Mouse (Mus musculus): ENCODE measurements around the gene Naaladl2. TPM values are rescaled to one million over a fixed set of nuclear protein-coding genes. Genes with fewer than 3 reads are reported as not detected.

Gene Naaladl2
- total RNA-seq, 2 experiments from 2014 or later: 2.0 to 2.3 TPM

DNA sequence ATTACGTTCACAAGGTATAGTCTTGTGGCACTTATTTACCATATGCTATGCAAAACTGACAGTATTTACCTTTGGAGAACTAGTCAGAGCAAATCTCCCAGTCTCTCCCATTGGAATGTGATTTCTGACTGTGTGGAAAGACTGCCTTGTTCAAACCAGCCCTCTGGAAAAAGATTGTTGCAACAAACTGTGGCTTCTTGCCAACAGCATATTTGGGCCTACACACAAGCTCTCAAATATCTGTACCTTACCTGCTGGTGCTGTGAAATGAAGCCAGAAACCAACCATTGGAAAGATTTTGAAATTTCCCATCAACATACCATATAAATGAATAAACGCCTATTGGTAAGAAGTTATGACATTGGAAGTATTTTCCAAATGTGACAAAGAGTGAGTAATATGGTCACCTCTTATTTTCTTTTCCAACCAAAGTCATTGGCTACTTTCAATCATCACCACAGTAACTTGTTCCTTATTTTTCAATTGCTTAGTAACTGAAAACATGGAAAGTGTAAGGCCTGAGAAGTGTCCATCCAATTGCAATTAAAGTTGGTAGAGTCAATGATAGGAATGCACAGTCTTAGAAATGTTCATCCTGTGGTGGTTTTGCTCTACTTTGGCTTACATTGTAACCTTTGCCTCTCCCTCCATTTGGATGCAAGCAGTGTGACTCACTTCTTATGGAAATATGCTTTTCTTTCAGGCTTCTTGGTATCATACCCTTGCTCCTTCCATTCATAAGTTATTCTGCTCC is 453.7 kb downstream of the Naaladl2 start:
- no peak for DNase-seq

DNA sequence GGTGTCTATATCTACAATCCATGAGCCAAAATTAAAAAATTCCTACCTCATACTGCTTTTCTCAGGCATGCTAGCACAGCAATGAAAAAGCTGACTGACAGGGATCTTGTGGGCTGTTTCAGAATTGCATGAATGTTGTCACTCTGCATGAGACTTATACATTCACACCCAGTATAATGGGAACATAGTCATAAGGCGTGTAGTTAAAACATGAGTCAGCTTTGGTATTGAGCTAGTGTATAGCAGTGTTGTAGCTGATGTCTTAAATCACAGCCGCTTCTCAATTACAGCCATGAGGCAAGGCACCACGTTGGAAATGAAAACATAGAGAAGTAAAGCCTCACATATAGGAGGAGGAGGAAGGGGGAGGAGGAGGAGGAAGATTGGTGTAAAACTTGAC is 473.6 kb downstream of the Naaladl2 start:
- DNase-seq: no peak

DNA sequence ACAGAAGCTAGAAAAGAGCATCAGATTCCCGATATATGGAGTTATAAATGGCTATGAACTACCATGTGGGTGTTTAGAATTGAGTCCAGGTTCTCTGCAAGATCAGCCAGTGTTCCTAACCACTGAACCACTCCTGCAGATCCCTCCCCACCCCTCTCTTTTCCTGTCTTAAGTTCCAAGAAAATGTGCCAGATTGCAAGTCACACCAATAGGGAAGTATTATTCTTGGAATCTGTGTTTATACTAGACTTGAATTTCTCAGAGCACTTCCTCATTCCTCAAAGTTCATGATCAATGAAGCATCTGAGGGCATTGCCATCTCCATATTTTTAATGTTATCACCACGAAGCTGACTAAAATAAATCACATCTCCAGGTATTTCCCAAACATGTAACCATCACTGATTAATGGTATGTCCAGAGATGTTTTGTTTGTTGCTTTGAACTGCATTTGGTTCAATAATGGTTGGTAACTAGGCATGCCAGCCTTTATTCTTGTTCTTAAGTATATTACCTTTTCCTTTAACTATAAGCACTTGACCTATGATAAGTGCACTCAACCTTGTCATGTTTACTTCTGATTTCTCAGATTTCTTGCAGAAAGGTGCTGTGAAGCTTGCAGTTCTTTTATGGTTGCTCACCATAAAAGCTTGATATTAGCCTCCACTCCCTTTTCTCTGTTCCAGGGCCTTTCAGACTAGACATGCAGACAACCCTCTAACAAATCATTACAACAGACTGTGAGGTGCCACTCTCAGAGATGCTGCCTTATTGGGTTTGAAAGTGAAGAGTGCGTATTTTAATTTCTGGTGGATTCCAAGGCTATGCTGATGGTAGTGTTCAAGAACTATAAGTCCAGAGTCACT is 475.8 kb downstream of the Naaladl2 start:
- no peak for DNase-seq

DNA sequence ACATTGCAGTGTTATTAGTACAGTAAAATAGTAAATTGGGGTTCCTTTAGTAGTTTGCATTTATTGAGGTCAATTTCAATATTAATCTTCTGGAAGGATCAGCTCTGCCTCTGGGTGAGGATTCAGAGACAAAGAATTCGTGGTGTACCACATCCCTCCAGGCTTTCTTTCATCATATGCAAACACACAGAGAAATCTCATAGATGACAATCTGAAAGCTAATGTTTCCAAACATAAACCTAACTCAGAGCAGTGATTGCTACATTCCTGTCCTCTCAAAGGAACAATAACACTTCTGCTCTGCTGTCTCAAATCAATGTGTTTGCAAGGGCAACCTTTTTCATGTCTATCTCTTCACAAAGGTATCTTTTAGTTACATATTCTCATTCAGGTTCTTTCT is 478.7 kb downstream of the Naaladl2 start:
- DNase-seq: no peak

DNA sequence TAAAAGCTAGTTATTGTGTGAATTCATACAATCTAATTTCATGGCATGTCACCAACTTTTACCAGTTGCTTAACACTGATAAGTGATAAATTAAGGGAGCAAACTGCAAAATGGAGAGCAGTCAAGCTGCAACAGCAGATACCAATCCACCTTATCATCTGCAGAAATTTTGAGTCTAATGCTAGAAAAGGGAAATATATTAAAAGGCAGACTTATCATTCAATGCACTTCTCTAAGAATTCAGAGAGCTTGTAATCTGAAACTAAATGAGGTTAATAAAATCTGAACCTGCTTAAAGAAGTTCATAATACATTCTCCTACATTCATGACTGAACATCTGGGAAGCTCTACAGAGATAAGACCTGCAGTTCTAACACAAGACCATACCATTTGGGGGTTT is 480.3 kb downstream of the Naaladl2 start:
- no peak for DNase-seq

DNA sequence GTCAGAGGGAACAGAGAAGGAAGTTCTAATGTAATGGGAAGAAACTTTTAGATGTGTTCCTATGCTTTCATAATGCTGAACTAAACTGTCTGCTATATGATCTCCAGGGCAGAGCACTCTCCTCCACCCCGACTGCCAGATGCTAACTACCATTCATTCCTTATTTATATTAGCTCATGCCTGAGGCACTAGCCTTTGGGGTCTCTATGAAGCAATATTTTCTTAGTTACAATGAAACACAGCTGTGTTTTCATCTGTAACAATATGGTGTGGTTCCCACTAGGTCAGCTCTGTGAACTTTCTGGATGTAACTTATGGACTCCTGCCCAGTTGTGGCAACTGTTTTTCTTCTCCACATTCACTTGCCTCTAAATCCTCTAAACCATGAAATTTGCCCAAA is 514.0 kb downstream of the Naaladl2 start:
- DNase-seq: no peak

DNA sequence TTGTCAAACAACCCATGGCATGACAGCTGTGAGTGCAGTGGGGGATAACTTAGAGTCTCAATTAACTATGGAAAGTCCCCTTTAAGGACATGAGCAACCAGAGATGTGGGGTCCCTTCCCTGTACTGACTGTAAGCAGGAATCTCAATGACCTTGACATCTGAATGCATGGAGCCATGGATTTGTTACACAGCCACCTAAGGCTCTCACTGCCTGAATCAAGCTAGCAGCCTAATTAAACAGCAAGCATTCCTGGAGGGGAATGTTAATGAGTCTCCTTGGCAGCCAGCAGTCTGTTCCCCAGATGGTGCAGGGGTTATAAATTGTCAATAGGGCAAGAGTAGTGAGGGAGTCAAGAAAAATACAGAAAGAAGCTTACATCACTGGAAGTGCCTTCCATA is 538.6 kb downstream of the Naaladl2 start:
- no peak for DNase-seq

DNA sequence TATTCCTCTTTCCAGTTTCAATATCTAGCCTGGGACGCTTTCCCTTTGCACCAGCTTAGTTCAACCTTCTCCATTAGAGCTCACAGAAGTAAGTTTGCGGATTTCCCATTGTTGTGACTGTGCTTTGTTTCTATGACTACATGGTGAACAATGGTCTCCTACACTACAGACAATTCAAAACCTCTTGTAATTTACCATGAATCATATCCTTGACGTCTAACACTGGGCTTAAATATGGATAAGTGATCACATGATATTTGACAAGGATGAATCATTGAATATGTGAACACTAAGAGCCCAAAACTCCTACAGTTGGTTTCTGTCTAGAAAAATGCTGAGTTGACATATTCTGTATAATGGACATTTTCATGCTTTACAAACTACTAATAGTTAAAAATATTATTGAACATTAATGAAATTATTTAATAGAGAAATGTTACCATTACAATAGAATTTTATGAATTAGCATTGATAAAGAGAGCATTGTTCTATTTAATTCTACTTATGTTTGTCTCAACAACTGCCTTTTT is 539.2 kb downstream of the Naaladl2 start:
- DNase-seq: no peak

DNA sequence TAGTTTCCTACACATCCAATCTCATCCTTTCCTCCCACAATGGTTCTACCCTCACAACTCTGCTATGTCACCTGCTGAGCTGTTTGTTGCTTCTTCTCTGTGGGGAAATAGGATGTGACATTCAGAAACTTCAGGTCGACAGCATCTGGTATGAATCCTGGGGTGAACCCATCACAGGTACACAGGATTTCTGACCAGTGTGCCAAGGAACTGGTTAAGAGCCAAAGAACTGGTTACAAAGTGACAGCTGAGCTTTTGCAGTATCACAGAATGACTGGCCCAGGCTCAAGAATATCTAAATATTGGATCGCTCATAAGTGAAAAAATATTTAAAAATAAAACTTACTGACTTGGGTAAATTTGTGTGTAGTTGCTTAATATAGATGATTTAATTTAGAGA is 548.6 kb downstream of the Naaladl2 start:
- no peak for DNase-seq

DNA sequence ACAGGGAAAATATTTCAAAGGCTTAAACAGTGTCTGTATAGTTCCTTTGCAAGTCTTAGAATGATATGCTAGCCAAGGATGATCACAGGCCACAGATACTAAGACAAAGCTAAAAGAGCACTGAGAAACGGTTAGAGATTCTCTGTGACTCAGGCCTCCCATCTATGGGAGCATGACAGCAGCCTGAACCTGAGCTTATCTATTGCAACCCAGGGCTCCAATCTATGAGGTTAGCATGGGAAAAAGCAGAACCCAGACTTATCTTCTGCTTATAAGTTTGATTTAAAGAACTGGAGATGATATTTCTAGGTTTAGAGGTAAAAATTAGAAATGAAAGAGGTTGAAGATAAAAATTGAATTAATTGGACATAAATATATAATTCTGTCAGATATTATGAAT is 587.4 kb downstream of the Naaladl2 start:
- DNase-seq: no peak

DNA sequence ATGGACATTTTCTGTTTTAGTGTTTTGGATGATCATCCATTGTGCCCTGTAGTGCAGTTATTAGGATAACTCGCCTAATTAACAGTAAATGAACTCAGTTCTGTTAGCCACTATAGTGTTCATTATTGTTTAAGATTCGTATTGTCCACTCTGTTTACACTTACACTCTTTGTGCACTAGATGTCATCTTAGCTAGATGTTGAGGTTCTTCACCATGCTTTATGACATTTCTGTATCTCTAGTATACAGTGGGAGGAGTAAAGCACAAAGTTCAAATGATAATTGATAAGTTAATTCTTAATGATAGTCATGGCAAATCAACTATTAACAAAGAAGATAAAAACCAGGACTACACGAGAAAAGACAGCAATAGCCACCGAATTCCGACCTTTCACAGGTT is 590.4 kb downstream of the Naaladl2 start:
- no peak for DNase-seq

DNA sequence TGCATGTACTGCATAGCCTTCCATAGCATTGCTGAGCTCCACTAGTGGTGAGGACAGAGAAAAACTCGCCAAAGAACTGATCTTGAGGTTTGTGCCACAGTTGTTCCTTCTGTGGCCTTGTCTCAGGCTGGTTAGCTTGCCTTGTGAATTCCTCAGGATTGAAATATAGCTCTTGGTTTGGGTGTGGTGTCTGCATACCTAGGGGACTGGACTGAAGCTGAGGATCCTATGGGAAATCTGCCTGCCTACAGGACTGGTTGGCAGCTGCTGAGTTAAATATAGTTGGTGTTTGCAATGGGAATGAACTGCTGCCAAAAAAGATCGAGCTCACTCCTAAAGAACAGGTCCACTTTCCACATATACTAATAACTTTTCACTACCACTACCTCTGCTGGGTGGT is 591.4 kb downstream of the Naaladl2 start:
- DNase-seq: no peak

DNA sequence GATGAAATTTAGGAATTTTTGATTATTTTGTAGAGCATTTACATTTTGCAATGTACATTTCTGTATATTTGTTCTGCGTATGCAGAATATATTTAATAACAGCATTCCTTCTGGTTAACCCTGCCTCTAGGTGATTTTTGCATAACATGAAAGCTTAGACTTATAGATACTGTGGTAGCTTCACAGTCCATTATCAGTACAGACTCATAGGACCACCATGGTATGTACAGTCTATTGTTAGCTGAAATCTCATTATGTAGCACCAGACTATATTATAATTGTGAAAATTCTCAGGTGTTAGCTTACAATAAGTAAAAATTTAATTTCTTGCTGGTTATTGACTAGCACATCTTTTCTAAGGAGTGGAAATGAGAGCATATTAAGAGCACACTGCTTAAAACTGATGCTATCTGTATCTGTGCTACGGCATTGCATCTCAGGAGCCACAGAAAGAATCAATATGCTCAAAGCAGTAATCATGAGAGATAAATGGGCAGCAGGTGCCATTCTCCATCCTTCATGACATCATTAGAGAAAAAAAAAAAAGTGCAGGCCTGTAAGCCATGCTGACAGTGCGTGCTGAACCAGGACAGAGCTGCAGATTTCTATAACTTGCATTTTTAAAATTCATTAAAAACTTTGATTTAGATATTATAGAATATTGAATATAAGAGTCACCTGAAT is 610.1 kb downstream of the Naaladl2 start:
- DNase-seq: no peak

DNA sequence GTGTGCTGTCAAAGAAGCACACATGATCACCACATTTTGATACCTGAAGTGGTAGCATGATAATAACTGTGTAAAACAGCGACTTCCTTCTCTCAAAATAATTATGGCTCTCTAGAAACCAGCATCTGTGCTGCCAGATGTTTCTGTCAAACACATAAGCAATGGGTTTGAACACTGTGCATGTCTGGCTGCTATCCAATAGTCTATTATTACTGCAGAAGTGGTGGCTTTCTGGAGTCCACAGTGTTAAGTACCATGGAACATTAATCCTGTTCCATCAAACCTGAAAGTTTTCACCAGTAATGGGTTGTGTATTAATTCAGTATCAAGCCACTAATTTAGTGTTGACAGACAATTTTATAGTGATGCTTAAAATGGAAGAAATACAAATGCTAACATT is 629.1 kb downstream of the Naaladl2 start:
- DNase-seq: no peak

DNA sequence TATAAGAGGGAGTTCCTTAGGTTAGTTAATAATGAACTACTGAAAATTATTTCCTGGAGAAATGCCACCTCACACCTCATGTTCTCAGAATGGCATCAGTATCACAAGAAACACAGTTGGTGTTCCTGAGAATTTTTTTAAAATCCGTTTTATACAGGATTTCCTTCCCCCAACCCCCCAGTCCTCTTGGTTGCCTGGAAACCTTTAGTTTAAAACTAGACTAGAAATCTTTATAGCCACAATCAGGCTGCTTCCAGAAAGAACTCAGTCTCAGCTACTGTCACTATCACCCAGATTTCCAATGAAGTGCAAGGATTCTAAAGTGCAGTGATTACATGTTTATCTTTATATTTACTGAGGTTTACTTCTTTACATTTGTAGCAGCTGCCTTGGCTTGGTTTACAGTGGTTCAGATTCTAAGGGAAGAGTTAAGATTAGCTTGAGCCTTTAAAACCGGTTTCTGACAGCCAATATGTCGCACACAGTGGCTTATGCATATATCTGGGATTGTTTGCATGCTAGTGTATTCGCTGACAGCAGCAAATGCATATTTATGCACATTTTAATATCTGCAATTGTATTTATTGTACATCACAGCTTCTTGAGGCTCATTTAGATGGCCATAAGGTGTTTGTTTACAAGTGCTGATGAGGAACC is 657.5 kb downstream of the Naaladl2 start:
- DNase-seq: no peak

DNA sequence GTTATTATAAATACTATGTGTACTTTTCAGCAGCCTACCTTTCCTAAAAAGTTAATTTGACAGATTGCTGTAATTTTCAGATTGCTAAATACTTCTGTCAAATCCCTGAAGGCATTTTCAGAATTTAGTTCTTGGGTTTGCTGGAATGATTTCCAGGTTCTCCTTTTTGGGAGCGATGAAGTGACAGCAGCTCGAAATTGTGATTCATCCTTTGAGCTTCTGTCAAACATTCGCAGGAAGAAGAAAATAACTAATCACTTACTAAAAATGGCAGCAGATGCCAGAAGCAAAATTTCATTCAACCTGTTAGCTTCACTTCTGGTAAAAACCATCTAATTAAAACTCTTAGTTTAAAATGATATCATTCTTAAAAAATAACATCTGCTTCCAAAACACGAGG is 680.1 kb downstream of the Naaladl2 start:
- no peak for DNase-seq

DNA sequence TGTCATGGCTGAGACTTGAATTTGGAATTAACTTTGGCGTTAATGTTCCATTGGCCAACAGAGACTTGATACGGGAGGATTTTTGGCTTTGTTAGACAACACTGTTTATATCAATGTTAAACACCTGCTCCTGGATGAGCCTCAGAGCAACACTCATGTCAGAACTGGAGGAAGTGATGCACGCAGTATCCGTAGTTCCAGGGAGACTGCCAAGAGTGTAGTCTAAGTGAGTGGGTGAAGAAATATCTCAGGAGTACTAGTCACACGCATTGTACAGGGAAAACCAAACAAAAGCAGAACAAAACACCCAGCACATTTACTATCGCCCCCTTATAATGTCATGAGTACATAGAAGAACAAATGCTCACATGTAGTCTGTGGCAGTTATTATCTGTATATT is 703.4 kb downstream of the Naaladl2 start:
- DNase-seq: no peak

DNA sequence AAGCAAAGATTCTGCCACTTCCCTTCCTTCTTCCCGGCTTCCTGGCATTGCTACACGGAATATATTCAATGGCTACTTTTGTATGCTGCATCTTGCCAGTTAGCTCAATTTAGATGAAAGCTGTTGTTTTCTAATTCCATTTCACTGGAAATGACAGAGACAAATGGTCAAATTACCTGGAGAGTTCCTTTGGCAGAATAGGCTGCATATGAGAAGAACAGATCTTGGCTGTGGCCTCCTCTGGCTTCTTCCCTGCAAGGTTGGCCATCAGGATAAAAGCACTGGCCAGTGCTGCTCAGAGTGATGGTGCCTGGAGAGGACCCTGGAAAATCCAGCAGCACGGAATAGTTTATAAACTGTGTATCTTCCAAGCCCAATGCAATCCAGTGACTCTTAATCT is 711.3 kb downstream of the Naaladl2 start:
- peak; percentile 5 for DNase-seq

DNA sequence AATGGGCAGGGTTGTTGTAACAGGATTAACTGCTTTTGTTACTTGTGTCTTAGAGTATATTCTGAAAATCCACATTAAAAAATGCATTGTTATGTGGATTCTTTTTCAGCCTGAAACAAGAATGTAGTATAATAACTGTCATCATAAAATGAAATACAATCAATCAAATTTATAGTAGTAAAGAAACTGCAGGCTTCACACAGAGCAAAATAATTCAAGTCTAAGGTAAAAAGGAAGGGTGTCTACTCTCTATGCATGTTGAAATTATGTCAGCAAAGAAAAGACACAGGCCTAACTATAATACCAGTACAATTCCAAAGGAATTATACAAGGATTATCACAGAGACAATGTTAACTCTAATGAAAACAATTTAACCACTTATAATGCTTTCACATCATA is 752.3 kb downstream of the Naaladl2 start:
- no peak for DNase-seq

DNA sequence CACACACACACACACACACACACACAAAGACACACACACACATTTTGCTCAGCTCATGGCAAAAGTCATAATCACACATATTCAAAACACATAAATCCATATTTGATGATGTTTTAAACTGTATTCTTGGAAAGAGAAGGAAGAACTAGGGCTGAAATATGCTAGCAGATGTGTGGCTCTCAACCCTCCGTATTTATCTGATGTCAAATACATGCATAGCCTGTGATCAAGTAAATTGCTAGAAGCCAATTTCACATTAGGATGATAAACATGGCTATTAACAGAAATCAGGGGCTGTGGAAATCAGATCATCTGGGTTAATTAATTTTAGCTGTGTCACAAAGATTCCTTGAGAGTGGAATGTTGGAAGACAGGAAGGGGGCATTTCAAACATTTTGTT is 752.8 kb downstream of the Naaladl2 start:
- no peak for DNase-seq

DNA sequence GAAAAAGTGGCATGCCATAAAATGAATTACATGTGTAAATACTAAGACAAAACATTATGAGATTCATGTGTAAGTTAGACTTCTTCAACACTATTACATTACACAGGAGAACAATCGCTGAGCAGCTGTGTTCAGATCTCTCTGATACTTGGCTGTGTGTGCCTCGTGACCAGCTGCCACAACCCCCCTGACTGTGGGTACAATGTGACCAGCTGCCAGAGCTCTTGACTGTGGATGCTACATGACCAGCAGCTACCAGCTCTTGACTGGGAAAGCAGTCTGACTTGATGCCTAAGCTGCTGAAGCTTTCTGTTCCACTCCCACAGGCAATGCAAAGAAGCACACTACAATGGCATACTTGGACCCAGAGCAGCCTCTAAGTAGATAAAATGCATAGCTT is 789.1 kb downstream of the Naaladl2 start:
- no peak for DNase-seq
